Mouse (Mus musculus) thymus, postnatal 10 days (tissue): Measurements from ENCODE around the gene Ndufb3.
"Not testable (repeated sequence)": the region's sequence is repeated elsewhere in the genome, so short reads cannot be mapped to it uniquely, and the experiment has no call there.

ENCODE experiments used
- DNase-seq, 2 experiments: peaks; one replicate each; pipeline ENCODE4 v3.0.0; 2021; ENCODE audit warnings: low spot score in 2 of 2

The Ndufb3 gene

DNA sequence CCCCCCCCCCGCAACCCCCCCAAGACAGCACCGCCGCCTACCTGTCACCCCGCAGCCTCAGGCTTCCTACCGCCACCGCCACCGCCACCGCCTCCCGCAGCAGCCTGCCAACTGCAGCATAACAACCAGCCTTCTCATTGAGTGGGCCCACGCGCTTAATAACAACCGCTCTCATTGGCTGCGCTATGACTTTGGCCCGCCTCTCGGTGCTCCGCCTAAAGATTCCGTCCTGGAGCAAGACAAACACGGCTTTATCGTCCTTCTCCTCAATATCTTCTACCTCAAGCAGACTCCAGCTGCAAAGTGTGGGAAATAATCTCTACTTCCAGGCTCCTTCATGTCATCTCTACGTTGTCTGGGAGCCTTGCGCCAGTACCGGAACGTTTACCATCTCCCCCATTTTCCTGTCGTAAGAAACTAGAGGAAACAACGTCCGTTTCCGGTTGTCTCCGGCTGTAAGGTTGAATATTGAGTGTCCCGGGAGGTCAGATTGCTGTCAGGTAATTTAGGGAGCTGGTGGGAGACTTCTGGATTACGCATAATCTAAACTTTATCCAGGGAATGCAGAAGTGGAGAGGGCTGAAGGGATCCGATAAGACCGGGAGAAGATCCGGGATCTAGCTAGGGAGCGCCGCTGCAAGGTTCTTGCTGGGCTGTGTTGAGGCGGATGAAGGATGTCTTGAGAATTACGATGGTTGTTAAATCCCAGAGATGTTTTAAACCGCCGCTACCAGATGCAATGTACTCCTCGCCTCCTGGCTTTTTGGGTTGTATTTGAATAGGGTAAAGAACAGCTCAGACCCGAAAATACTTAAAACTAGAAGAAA, at the start of gene Ndufb3, which contains the start of gene Fam126b:
TSS of gene Ndufb3 (plus strand) at position 214 of the 827 bp plus-strand sequence.
TSS of gene Fam126b (minus strand) at position 153 of the 827 bp plus-strand sequence.
- peak; percentile 82 to 83 for DNase-seq

DNA sequence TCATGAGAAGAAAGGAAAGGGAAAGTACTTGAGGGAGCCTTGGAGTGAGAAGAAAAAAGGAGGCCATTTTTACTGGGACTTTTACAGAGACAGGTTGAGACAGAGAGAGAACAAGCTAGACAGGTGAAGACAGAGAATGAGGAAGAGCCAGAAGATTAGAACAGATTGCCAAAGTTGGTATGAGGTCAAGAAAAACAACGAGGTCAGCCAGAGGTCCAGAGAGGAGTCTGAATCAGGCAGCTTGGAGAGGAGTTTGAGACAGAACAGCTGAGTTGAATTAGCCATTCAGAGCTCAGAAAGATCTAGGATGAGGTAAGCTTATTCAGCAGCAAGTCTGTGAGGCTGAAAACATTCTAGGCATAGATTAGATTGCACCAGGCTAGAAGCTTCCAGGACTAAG, 44.8 kb upstream of the Ndufb3 start:
- DNase-seq: no peak

DNA sequence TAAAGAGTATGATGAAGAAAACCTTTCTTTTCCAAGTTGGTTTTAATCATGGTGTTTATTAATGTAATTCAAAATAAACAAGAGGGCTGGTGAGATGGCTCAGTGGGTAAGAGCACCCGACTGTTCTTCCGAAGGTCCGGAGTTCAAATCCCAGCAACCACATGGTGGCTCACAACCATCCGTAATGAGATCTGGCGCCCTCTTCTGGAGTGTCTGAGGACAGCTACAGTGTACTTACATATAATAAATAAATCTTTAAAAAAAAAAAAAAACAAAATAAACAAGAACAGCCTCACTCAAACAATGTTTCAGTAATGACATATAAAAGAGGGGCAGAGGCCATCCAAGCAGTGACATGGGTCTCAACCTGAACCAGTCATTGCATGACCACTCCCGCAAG, 25.8 kb upstream of the Ndufb3 start:
- DNase-seq: not testable (repeated sequence)

DNA sequence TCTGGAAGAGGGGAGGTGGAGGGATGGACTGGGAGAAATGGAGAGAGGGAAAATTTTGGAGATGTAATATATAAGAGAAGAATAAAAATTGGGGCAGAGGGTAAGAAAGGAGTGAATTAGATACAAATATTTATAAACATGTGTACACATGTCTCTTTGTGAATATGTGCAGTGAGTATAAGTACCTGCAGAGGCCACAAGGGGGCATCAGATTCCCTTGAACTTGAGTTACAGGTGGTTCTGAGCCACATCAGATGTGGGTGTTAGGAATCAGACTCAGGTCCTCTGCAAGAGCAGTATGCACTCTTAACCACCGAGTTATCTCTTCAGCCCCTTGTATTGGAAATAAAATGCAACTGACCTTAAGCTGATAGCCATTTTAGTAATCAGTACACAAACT, 23.7 kb upstream of the Ndufb3 start:
- peak; percentile 44 to 67 for DNase-seq

DNA sequence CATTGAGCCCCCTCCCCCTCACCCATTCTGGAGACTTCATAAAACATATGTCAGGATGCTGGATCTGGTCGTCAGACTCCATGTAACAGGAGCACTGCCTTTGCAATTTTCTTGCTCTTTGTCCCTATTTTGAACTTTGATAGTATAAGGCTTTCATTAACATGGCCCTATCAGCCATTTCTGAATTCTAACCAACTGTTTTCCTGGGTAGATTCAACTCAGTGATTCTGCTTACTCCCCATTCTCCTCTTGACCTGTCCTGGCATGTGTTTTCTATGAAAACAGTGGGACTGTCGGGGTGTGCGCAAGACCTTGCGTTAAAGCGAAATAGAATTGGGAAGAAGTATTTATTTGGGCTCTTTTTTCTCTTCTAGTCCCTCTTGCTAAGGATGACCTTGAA, 21.2 kb upstream of the Ndufb3 start:
- no peak for DNase-seq

DNA sequence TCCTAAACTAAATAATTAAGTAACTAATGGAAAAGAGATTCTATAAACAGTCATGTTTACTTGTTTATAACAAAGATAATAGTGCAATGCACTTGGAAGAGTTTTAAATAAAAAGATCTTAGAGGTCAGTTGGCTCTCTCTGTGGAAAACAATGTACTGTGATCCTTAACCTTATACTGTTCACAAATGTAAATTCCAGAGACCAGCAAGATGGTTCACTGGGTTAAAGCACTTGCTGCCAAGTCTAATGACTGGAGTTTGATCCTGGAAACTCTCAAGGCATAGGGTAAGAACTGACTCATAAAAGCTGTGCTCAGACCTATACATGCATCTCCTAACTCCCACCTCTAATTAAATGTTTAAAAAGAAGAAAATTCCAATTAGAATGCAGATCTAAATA, 19.6 kb upstream of the Ndufb3 start:
- DNase-seq: no peak

DNA sequence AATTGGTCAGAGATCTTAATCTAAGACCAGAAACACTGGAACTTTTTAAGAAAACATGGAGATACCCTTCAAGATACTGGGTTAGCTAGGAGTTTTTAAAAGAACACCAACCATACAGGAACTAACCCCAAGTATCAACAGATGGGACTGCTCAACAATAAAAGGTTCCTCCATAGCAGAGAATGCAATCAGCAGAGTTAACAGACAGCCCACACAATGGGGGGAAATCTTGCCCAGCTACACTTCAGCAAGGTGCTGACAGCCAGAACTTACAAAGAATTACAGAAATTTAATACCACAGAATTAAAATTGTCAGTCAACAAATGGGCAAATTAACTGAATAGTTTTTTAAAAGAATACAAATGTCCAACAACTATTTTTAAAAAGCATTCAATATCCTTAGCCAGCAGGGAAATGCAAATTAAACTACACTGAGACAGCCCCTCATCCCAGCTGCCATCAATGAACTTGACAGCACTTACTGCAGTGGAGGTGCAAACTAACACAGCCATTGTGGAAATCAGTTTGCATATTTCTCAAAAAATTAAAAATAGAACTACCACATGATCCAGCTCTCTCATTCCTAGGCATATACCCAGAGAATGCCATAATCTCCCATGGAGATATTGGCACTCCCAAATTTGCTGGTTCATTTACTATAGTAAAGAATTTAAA, 17.6 kb upstream of the Ndufb3 start:
- no peak for DNase-seq

DNA sequence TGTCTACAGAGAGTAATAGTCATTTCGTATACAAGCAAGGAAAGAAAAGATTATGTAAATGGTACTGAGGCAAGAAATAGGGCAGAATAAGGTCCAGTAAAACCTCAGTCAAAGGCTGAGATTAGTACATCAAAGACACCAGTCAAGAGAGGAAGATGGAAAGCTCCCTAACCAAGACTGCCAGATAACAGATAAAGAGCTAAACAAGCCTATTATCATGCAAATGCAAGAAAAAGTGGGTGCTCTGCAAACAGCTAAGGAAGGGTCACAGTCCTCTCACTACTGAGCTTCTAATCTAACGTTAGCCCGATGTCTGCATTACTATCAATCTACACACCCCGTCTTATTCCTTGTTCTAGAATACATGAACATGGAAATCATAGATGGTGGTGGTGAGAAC, 15.7 kb upstream of the Ndufb3 start:
- DNase-seq: no peak

DNA sequence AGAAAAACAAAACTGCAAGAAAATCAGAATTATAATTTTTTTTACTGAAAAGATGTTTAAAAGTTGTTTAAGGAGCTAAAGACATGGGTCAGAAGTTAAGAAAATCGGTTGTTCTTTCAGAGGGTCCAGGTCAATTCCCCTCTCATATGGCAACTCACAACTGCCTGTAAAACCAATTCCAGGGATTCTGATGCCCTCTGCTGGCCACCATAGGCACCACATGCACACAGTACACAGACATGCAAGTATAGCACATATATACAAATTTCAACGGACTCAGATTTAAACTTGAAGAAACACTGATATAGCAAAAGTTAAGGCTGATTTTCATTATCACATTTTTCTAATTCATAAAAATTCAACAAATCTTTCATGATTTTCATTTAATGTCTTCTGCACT, 7.0 kb upstream of the Ndufb3 start:
- DNase-seq: peak; percentile 5 to 28

DNA sequence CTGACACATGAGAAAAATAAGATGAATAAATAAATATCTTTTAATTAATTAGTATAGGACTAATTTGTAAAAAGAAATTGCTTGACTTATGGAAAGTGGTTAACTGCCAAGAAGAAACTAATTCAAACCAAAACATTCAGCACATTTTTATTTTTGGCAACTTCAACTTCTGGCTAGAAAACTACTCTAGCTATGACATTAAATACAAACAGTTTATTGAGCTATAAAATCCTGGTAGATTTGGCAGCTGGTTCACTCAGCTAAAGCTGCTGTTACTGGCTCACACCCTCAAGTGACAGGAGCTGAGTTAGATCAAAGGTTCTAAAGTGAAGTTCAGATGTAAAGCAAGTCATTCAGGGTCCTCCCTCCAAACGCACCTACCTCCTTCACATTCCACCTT, 3.6 kb upstream of the Ndufb3 start:
- DNase-seq: no peak

DNA sequence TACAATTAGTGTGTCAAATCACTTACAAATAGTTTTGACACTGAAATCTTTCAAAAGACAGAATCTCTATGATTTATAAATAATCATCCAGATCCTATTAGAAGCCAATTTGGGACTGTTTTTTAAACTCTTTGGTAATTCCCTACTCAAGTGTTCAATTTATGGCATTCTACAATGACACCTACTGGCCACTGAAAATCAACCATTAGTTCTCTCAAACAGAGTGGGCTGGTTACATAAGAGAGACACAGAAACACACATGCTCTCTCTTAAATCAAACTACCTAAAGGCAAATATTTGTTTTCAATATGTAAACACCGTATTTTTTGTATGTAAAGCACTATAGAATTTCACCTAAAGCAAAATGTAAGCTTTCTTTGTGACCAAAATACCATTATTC, 1.9 kb upstream of the Ndufb3 start:
- no peak for DNase-seq

DNA sequence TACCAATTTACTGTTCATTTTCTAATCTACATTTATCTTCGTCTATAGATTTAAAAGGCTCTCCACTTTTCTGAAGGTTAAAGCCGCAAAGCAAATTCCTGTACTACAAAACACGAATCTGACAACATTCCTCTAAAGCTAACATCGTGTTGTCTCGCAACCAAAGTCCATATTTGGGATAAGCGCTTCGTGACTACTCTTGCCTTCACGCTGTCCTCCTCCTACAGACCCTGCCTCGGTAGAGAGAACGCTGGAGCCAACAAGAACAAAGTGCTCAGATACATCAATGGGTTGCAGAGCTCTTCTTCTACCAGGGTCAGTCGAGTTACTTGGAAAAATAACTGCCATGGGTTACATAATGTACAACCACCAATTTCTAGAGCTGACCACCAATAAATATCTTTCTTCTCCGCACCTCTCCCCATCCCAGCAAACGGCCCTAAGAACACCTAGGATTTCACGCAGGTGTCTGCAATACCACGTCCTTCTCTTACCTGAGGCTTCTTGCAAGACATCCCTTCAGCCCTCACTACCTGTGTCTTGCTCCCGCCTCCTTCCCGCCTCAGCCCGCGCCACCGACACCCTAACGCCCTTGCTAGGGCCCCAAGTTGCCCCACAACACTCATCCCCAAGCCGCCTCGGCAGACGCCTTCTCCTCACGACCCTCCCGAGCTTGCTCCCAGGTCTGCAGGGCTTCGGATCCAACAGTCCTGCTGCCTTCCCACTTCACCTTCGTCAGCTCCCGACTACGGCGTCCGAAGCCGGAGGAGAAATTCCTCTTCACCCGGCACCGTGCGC, 612 bp upstream of the Ndufb3 start:
- no peak for DNase-seq

DNA sequence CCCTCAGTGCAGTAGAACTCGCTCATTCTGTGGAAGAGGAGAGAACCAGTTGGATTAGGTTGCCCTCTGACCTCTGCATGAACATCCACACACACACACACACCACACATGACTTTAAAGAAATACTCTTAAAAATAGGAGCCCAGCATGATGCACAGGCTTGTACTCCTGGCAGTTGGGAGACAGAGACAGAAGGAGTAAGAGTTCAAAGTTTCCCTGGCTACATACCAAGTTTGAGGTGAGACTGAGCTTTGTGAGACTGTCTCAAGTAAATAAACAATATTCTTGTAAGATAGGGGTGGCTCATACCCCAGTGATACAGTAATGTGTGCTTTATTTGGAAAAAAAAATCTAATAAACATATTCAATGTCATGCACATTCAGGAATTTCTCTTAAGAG, 1.3 kb downstream of the Ndufb3 start:
- no peak for DNase-seq

DNA sequence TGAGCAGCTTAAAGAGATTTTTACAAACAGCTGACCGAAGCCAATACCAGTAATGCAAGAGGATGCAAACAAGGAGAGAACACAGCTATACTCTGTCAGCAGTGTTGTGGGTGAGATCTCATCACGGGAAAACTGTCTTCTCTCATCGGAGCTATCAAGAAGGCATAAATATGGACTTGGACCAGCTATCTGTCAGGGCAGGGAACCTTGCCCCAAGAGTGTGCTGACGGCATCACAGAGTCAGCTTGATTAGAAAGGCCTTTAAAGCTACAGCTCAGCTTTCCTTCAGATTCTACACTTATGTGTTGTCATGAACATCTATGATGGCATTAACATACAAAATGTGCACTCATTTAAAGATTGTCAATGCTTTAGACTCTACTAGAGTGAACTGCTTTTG, 16.5 kb downstream of the Ndufb3 start:
- DNase-seq: no peak

DNA sequence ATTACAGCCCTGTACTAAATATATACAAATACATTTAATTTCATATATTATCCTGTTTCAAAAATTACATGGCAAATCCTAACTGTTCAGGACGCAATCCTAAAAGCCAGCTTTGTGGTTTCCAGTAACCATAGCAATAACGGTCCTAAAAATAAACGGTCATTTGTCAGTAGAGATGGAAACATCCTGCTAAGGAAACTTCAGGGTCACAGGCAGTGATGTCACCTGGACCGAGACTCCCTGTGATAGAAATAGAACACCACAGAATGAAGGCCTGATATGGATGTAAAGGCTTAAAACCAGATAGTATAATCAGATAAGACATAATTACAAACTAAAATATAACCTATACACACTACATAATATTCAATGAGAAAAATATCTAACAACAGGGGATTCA, 17.6 kb downstream of the Ndufb3 start:
- DNase-seq: no peak

DNA sequence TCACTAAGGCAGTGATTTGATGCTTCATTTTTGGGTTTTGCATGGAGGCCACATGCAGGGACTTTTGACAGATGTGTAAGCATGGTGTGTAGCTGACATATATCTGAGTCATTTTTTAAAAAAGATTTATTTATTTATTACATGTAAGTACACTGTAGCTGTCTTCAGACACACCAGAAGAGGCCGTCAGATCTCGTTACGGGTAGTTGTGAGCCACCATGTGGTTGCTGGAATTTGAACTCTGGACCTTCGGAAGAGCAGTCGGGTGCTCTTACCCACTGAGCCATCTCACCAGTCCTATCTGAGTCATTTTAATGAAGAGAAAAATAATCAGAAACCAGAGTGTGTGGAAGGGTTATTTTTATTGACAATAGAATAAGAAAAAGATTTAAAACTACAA, 23.4 kb downstream of the Ndufb3 start:
- DNase-seq: not testable (repeated sequence)

DNA sequence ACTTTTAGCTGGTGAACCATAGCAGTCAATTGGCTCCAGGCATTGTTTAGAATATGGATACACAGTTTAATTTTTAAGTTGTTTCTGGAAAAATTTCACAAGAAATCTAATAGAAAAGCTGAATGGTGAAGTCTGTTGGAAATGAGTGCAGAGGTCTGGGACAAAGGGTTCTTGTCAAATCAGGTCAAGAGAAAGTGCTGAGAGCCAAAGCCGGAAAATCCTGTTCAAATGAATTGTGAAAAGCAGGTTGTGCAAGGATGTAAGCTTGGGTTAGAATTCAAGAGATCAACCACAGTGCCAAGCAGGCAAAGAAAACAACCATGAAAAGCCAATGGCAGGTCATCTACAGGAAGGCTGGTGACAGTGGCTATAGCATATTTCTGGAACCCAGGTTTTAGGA, 24.0 kb downstream of the Ndufb3 start:
- DNase-seq: no peak

DNA sequence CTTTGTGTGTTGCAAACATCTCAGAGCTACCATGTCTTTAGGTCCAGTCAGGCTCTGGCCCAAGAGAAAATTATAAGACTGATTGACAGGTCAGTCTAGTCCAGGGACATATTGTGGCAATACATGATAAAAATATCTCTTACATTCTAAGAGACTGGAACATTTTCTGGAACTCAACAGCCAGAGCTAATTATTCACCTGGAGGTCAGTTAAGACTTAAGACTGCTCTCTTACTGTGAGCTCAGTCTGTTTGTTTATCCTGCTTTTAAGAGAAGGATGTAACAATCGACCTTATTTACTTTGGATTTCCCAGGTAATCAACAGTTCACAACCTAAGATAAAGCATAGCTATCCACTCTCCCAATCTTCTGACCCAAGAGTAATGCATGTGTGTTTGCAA, 24.4 kb downstream of the Ndufb3 start:
- DNase-seq: no peak

DNA sequence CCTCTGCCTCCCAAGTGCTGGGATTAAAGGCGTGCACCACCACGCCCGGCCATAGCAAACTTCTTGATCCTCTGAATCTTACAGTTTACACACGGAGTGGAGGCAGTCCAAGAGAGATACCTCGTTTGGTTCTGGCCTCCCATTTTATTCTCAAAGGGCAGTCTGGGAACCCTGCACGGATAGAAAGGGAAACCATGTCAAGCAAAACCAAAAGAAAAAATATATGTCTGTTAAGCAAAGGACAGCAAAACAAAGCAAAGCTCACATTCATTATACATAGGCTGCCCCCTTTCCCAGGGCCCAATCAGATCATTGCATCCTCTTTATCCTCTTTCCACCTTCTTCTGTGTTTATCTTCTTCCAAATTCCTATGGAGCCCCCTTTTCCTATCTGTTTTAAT, 27.6 kb downstream of the Ndufb3 start:
- peak; percentile 32 to 51 for DNase-seq

DNA sequence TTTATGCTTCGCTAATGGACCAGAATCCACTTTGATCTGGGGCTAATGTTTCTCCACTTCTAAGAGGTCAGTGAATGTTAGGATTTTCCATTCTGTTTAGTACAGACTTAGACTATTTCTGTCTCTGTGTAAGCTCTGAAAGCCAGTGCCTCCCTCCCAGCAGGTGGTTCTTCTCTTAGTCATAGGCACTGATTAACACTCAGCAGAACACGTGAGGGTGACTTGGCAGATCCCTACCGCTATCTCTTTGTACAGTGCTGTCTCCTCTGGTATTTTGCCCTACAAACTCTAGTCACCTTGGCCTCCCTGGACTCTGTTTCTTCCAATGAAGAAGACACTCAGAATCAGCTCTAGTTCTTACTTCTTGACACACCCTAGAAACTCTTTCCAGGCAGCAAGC, 28.2 kb downstream of the Ndufb3 start:
- no peak for DNase-seq

DNA sequence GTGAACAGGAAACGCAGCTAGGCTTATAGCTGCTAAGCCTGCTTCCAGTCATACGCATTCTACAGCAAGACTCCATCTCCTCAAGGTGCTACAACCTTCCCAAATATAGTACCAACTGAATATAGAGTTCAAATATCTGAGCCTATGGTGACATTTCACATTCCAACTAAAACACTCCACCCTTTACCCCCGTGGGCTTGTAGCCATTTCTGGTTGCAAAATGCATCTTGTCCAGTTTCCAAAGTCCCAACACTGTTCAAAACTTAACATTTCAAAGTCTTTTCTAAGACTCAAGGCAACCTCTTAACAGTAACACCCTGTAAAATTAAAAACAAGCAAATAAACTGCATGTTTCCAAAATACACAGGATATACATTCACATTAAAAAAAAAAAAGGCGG, 29.0 kb downstream of the Ndufb3 start:
- no peak for DNase-seq

DNA sequence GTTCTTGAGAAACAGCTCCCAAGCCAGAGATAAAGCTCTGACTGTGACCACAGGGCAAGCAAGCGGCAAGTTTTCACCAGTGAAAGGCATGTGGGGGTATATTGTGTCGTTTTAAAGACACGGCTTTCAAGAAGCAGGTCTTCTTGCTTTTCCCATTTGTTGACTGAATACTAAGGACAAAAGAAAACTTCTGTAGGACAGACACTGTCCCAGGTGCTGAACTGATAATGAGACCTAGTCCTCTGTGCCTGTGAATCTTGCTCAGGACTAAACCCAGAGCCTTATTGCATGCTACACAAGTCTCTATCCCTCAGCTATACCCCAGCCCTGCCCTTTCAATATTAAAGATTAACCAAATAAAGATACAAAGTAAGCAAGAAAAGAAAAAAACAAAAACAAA, 30.0 kb downstream of the Ndufb3 start:
- DNase-seq: no peak

DNA sequence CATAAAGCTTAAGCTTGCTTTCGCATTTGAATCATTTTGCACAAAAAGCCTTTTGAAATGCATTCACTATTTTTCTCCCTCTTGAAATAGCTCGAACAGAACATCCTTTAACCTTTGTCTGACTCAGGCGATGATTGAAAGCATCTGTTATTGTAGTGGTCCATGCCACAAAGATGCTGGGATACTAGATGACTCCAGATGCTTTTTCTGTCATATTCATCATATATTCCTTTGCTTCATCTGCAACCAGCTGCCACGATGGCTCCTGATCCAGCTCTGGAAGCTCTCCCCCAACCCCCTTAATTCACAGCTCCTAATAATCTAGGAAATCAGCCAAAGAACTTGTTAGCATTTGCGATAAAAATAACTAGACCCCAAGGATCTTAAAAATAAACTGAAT, 30.9 kb downstream of the Ndufb3 start:
- DNase-seq: no peak
